Mouse (Mus musculus): ENCODE results near the gene Serpinf1. TPM values are rescaled to one million over a fixed set of nuclear protein-coding genes. Genes with fewer than 3 reads are reported as not detected.
"Not testable (repeated sequence)": the region's sequence is repeated elsewhere in the genome, so short reads cannot be mapped to it uniquely, and the experiment has no call there.

Gene Serpinf1
- polyA plus RNA-seq, 1 experiment from 2014 or later: 833 TPM

DNA sequence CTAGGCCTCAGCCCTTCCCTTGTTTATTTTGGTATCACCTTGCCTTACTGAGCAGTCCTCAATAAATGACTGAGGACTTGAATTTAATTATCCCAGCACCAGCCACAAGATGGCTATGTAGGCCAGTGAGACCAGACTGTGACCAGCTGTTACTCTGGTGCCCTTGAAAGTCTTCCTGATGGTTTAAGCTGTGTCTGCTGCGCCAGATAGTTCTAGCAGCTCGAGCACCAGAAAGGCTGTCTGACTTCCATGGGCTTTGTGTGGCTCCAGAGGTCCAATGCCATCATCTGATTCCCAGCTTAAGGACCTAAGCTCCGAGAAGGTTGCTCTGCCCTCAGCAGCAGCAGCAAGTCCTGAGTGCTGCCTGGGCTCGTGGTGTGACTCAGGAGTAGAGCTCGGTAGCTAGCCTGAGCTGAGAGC, 20.2 kb downstream of the Serpinf1 start:
- no peaks in the 10 kb centered on the region for H3K27me3 ChIP-seq (ENCODE audit: insufficient read depth, low read length)
- no peak overlapping the region for H3K4me2 ChIP-seq (ENCODE audit: low read depth, low read length)
- peak; percentile 82 for TF ChIP-seq CTCF (IDR thresholded peaks at IDR 0.05; ENCODE audit: low read depth)
- no peak for TF ChIP-seq EP300 (IDR thresholded peaks at IDR 0.05; ENCODE audit: low read depth)
- no peak overlapping the region for H3K4me3 ChIP-seq (ENCODE audit: low read depth, low read length)
- 48% methylated on average over 5 of the region's 5 CpGs for WGBS (ENCODE audit: insufficient replicate concordance)
- H3K9me3 ChIP-seq (ENCODE audit: low read length): no peaks in the 10 kb centered on the region
- peak; percentile 86 for ATAC-seq
- DNase-seq: peak; percentile 30
- H3K9ac ChIP-seq (replicated peaks): peak overlapping the region; percentile 42; the same call in 1 of the 2 replicates
- no peaks in the 10 kb centered on the region; the same call in 1 of the 2 replicates for H3K36me3 ChIP-seq (replicated peaks; ENCODE audit: insufficient read depth, low read length)
- H3K4me1 ChIP-seq (ENCODE audit: insufficient read depth): peaks cover 10% of the 10 kb centered on the region
- H3K27ac ChIP-seq (ENCODE audit: low read depth): peak overlapping the region; percentile 85

DNA sequence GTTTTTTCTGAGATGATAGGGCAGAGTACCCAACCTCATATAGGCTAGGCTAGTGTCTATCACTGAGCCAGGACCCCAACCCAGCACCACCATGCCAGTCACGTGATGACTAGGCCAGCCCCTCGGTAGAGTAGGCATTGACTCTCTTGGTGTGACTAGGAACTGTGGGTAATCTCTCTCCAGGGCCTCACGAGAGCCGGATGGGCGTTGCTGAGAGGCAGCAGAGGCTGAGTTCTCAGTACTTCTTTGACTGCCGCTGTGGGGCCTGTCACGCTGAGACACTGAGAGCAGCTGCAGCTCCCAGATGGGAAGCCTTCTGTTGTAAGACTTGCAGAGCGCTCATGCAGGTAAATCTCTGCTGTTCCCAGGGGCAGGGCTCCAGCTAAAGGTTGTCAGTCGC, 22.4 kb downstream of the Serpinf1 start:
- WGBS (ENCODE audit: insufficient replicate concordance): 75% methylated on average over 9 of the region's 9 CpGs

GRCm38 (mm10) chr11:75399411-75399841, 23.1 kb downstream of the Serpinf1 start:
- TF ChIP-seq CTCF (IDR thresholded peaks at IDR 0.05; ENCODE audit: low read depth) (no peak), EP300 (IDR thresholded peaks at IDR 0.05; ENCODE audit: low read depth) (no peak)
- DNase-seq (no peak), ATAC-seq (no peak)
- H3K9ac ChIP-seq (replicated peaks): no peak overlapping the region
- no peaks in the 10 kb centered on the region for H3K27me3 ChIP-seq (ENCODE audit: insufficient read depth, low read length)
- H3K36me3 ChIP-seq (replicated peaks; ENCODE audit: insufficient read depth, low read length): no peaks in the 10 kb centered on the region; the same call in 1 of the 2 replicates
- H3K27ac ChIP-seq (ENCODE audit: low read depth): no peak overlapping the region
- 74% methylated on average over 11 of the region's 11 CpGs for WGBS (ENCODE audit: insufficient replicate concordance)
- H3K4me1 ChIP-seq (ENCODE audit: insufficient read depth): peaks cover 10% of the 10 kb centered on the region
- no peaks in the 10 kb centered on the region for H3K9me3 ChIP-seq (ENCODE audit: low read length)
- no peak overlapping the region for H3K4me3 ChIP-seq (ENCODE audit: low read depth, low read length)
- no peak overlapping the region for H3K4me2 ChIP-seq (ENCODE audit: low read depth, low read length)

More for the DNA sequence above, 22.4 kb downstream of the Serpinf1 start:
- Histone ChIP-seq H3K4me1 (ENCODE audit: insufficient read depth) (peaks cover 10% of the 10 kb centered on the region), H3K27me3 (ENCODE audit: insufficient read depth, low read length) (no peaks in the 10 kb centered on the region), H3K4me3 (ENCODE audit: low read depth, low read length) (no peak overlapping the region), H3K27ac (ENCODE audit: low read depth) (no peak overlapping the region), H3K9ac (replicated peaks) (no peak overlapping the region), H3K9me3 (ENCODE audit: low read length) (no peaks in the 10 kb centered on the region), H3K4me2 (ENCODE audit: low read depth, low read length) (no peak overlapping the region), H3K36me3 (replicated peaks; ENCODE audit: insufficient read depth, low read length) (no peaks in the 10 kb centered on the region; the same call in 1 of the 2 replicates)
- ATAC-seq (no peak), DNase-seq (no peak)
- TF ChIP-seq CTCF (IDR thresholded peaks at IDR 0.05; ENCODE audit: low read depth): no peak
- TF ChIP-seq EP300 (IDR thresholded peaks at IDR 0.05; ENCODE audit: low read depth): no peak

DNA sequence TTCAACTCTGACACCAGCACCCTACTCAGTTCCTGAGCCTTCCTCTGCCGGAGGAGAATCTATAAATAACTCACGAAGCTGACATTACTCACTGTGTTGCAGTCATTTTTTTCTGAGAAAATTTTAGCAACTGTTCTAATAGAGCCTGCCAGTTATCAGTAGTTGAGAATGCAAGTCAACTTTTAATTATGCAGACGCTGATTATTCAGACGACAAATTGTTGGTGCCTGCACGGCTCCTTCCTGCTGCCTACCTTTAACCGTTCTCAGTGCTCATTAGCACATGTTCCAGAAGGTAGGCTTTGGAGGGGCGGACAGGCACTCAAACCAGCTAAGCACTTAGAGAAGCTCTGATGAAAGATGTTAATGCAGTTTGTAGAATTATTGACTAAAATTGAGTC, 25.0 kb downstream of the Serpinf1 start:
- WGBS (ENCODE audit: insufficient replicate concordance): 57% methylated on average over 7 of the region's 7 CpGs
- H3K4me2 ChIP-seq (ENCODE audit: low read depth, low read length): no peak overlapping the region
- no peak for ATAC-seq
- H3K36me3 ChIP-seq (replicated peaks; ENCODE audit: insufficient read depth, low read length): no peaks in the 10 kb centered on the region; the same call in 1 of the 2 replicates
- H3K4me3 ChIP-seq (ENCODE audit: low read depth, low read length): no peak overlapping the region
- no peak for DNase-seq
- H3K27ac ChIP-seq (ENCODE audit: low read depth): no peak overlapping the region
- no peak for TF ChIP-seq EP300 (IDR thresholded peaks at IDR 0.05; ENCODE audit: low read depth)
- TF ChIP-seq CTCF (IDR thresholded peaks at IDR 0.05; ENCODE audit: low read depth): no peak
- no peaks in the 10 kb centered on the region for H3K27me3 ChIP-seq (ENCODE audit: insufficient read depth, low read length)
- H3K9ac ChIP-seq (replicated peaks): no peak overlapping the region
- peaks cover 2% of the 10 kb centered on the region; the same call in 1 of the 2 replicates for H3K4me1 ChIP-seq (ENCODE audit: insufficient read depth)
- H3K9me3 ChIP-seq (ENCODE audit: low read length): no peaks in the 10 kb centered on the region

DNA sequence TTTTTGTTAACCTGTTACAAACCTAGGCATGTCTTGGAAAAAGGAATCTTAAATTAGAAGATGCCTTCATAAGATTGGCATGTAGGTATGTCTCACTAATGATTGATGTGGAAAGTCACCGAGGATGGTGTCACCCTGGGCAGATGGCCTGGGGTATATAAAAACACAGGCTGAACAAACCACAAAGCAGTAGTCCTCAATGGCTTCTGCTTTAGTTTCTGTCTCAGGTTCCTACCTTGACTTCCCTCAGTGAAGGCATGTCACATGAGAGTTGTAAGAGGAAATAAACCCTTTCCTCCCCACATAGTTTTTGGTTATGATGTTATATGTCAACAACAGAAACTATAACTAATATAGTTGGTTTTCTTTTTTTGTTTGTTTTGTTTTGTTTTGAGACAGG, 26.9 kb downstream of the Serpinf1 start:
- Histone ChIP-seq H3K4me1 (ENCODE audit: insufficient read depth) (no peaks in the 10 kb centered on the region), H3K9ac (replicated peaks) (no peak overlapping the region), H3K27me3 (ENCODE audit: insufficient read depth, low read length) (no peaks in the 10 kb centered on the region), H3K36me3 (replicated peaks; ENCODE audit: insufficient read depth, low read length) (no peaks in the 10 kb centered on the region; the same call in 1 of the 2 replicates), H3K4me2 (ENCODE audit: low read depth, low read length) (no peak overlapping the region), H3K27ac (ENCODE audit: low read depth) (no peak overlapping the region), H3K4me3 (ENCODE audit: low read depth, low read length) (no peak overlapping the region), H3K9me3 (ENCODE audit: low read length) (no peaks in the 10 kb centered on the region)
- TF ChIP-seq EP300 (IDR thresholded peaks at IDR 0.05; ENCODE audit: low read depth): no peak
- TF ChIP-seq CTCF (IDR thresholded peaks at IDR 0.05; ENCODE audit: low read depth): no peak
- ATAC-seq (no peak), DNase-seq (no peak)
- 46% methylated on average over 1 of the region's 1 CpGs for WGBS (ENCODE audit: insufficient replicate concordance)

- peak; percentile 40 for ATAC-seq
- not testable (repeated sequence) for H3K4me2 ChIP-seq (ENCODE audit: low read depth, low read length); H3K27me3 ChIP-seq (ENCODE audit: insufficient read depth, low read length); H3K9ac ChIP-seq (replicated peaks); H3K4me1 ChIP-seq (ENCODE audit: insufficient read depth); H3K36me3 ChIP-seq (replicated peaks; ENCODE audit: insufficient read depth, low read length); H3K9me3 ChIP-seq (ENCODE audit: low read length); DNase-seq; H3K27ac ChIP-seq (ENCODE audit: low read depth); H3K4me3 ChIP-seq (ENCODE audit: low read depth, low read length)
- WGBS (ENCODE audit: insufficient replicate concordance): 25% methylated on average over 3 of the region's 3 CpGs
- TF ChIP-seq EP300 (IDR thresholded peaks at IDR 0.05; ENCODE audit: low read depth): peak; percentile 53; the same call in 1 of the 2 replicates
These were observed 39.0 kb downstream of the Serpinf1 start for GRCm38 (mm10) chr11:75383529-75383928.

DNA sequence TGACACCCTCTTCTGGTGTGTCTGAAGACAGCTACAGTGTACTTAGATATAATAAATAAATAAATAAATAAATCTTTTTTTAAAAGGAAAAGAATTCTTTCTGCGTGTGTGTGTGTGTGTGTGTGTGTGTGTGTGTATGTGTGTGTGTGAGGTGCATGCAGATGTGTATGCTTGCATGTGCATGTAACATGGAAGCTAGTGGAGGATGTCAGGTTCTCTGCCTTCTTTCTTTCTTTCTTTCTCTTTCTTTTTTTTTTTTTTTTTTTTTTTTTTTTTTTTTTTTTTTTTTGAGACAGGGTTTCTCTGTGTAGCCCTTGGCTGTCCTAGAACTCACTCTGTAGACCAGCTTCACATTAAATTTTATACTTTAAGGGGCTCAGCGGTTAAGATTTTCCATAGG, 43.7 kb downstream of the Serpinf1 start:
- not testable (repeated sequence) for H3K27me3 ChIP-seq (ENCODE audit: insufficient read depth, low read length); H3K4me2 ChIP-seq (ENCODE audit: low read depth, low read length); ATAC-seq; H3K4me1 ChIP-seq (ENCODE audit: insufficient read depth); H3K4me3 ChIP-seq (ENCODE audit: low read depth, low read length); H3K9me3 ChIP-seq (ENCODE audit: low read length); H3K36me3 ChIP-seq (replicated peaks; ENCODE audit: insufficient read depth, low read length); H3K9ac ChIP-seq (replicated peaks); DNase-seq; H3K27ac ChIP-seq (ENCODE audit: low read depth)
- WGBS (ENCODE audit: insufficient replicate concordance): 93% methylated on average over 2 of the region's 2 CpGs

All from liver, postnatal 0 days (tissue).